Mouse (Mus musculus): Measurements from ENCODE around the gene Hist1h2af.

Hist1h2af gene

GRCm38 (mm10) chr13:23513517-23513916, 20.2 kb upstream of the Hist1h2af start:
- in situ Hi-C loops (cut with MboI, MseI) = no loop called here

- in situ Hi-C loops (cut with MboI, MseI) = no loop called here
Observed at GRCm38 (mm10) chr13:23515281-23515680, 18.4 kb upstream of the Hist1h2af start.

- in situ Hi-C loops (cut with MboI, MseI) = no loop called here
Observed at GRCm38 (mm10) chr13:23515826-23516620, 17.7 kb upstream of the Hist1h2af start.

GRCm38 (mm10) chr13:23516822-23517602, 16.7 kb upstream of the Hist1h2af start:
- in situ Hi-C loops (cut with MboI, MseI) = no loop called here

GRCm38 (mm10) chr13:23517603-23518294, 16.0 kb upstream of the Hist1h2af start:
- in situ Hi-C loops (cut with MboI, MseI) = no loop called here

GRCm38 (mm10) chr13:23518295-23518603, 15.5 kb upstream of the Hist1h2af start:
- in situ Hi-C loops (cut with MboI, MseI) = no loop called here

GRCm38 (mm10) chr13:23518885-23519284, 14.8 kb upstream of the Hist1h2af start:
- in situ Hi-C loops (cut with MboI, MseI) = no loop called here

GRCm38 (mm10) chr13:23519416-23519815, 14.3 kb upstream of the Hist1h2af start:
- in situ Hi-C loops (cut with MboI, MseI) = no loop called here

GRCm38 (mm10) chr13:23521703-23522102, 12.0 kb upstream of the Hist1h2af start:
- in situ Hi-C loops (cut with MboI, MseI) = loop anchor here (5.0 kb wide), 2 partner anchors 74 to 214 kb away; no protein-coding TSS in a partner anchor

GRCm38 (mm10) chr13:23523976-23524375, 9.7 kb upstream of the Hist1h2af start:
- in situ Hi-C loops (cut with MboI, MseI) = loop anchor here (5.0 kb wide), 2 partner anchors 77 to 217 kb away; no protein-coding TSS in a partner anchor

- in situ Hi-C loops (cut with MboI, MseI) = loop anchor here (5.0 kb wide), 2 partner anchors 77 to 217 kb away; no protein-coding TSS in a partner anchor
Observed at GRCm38 (mm10) chr13:23524654-23525053, 9.1 kb upstream of the Hist1h2af start.

- in situ Hi-C loops (cut with MboI, MseI) = no loop called here
Observed at GRCm38 (mm10) chr13:23525901-23526300, 7.8 kb upstream of the Hist1h2af start.

- in situ Hi-C loops (cut with MboI, MseI) = no loop called here
Observed at GRCm38 (mm10) chr13:23526312-23526711, 7.4 kb upstream of the Hist1h2af start.

GRCm38 (mm10) chr13:23529005-23529404, 4.7 kb upstream of the Hist1h2af start:
- in situ Hi-C loops (cut with MboI, MseI) = no loop called here

- in situ Hi-C loops (cut with MboI, MseI) = loop anchor here (5.0 kb wide), 1 partner anchor 1492 kb away; the partner anchor contains the start of genes Hist1h2ah and Hist1h2bk
Observed at GRCm38 (mm10) chr13:23529480-23530165, 4.1 kb upstream of the Hist1h2af start.

GRCm38 (mm10) chr13:23530181-23530900, 3.4 kb upstream of the Hist1h2af start:
- in situ Hi-C loops (cut with MboI, MseI) = loop anchor here (5.0 kb wide), 1 partner anchor 1493 kb away; the partner anchor contains the start of genes Hist1h2ah and Hist1h2bk

GRCm38 (mm10) chr13:23530901-23531875, 2.5 kb upstream of the Hist1h2af start, which contains the start of gene Hist1h4h:
Hist1h4h (plus strand) TSS chr13:23531050.
- in situ Hi-C loops (cut with MboI, MseI) = loop anchor here (5.0 kb wide), 1 partner anchor 1494 kb away; the partner anchor contains the start of genes Hist1h2ah and Hist1h2bk

GRCm38 (mm10) chr13:23532262-23533075, 1.2 kb upstream of the Hist1h2af start:
- in situ Hi-C loops (cut with MboI, MseI) = loop anchor here (5.0 kb wide), 1 partner anchor 1495 kb away; the partner anchor contains the start of genes Hist1h2ah and Hist1h2bk
